Mouse (Mus musculus): ENCODE measurements around the gene Vkorc1l1. TPM values are rescaled to one million over a fixed set of nuclear protein-coding genes. Genes with fewer than 3 reads are reported as not detected.

The Vkorc1l1 gene
- polyA plus RNA-seq, 1 experiment: 8.1 TPM

DNA sequence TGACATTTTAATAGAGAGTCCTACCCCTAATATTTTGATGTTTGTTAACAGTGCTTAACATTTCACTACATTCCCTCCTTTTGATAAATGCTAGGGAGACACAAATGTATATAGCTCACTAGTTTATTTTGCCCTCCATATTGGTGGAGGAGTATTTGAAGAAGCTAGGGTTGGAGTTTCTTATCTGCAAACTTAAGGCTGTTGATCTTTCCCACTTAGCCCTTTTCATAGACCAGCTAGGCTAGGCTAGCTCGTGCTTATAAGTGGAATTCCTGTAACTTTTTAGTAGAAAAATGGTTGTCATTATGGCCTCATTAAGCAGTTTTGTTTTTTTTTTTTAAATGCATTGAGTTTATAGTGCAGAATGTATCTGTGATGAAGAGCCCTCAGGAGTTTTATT lies 1.6 kb downstream of the Vkorc1l1 start:
- Histone ChIP-seq H3K27me3 (ENCODE audit: control insufficient read depth, insufficient read depth, low read length) (no peaks in the 10 kb centered on the region), H3K27ac (ENCODE audit: insufficient read depth, low read length) (no peak overlapping the region), H3K4me1 (ENCODE audit: control insufficient read depth, insufficient read depth, insufficient read length) (no peaks in the 10 kb centered on the region; the same call in none of the 2 replicates), H3K4me3 (ENCODE audit: extremely low read depth, insufficient read depth, insufficient read length) (no peak overlapping the region), H3K36me3 (ENCODE audit: control insufficient read depth, insufficient read depth, low read length) (no peaks in the 10 kb centered on the region)
- DNase-seq (ENCODE audit: low read depth in 1 of 2, low spot score in 2 of 2): no peak
- TF ChIP-seq POLR2A (IDR thresholded peaks at IDR 0.05; ENCODE audit: low read depth, low read length) (no peak), CTCF (IDR thresholded peaks at IDR 0.05; ENCODE audit: extremely low read depth, insufficient read depth, insufficient read length, insufficient replicate concordance) (no peak)
- WGBS: 84% methylated on average over 1 of the region's 1 CpGs

GRCm38 (mm10) chr5:129947528-129948033 lies 5.8 kb downstream of the Vkorc1l1 start:
- H3K4me1 ChIP-seq (ENCODE audit: control insufficient read depth, insufficient read depth, insufficient read length): no peaks in the 10 kb centered on the region; the same call in 1 of the 2 replicates
- no peak for DNase-seq (ENCODE audit: low read depth in 1 of 2, low spot score in 2 of 2)
- no peak overlapping the region for H3K4me3 ChIP-seq (ENCODE audit: extremely low read depth, insufficient read depth, insufficient read length)
- 29% methylated on average over 2 of the region's 2 CpGs for WGBS
- no peaks in the 10 kb centered on the region for H3K27me3 ChIP-seq (ENCODE audit: control insufficient read depth, insufficient read depth, low read length)
- no peak overlapping the region for H3K27ac ChIP-seq (ENCODE audit: insufficient read depth, low read length)
- no peaks in the 10 kb centered on the region for H3K36me3 ChIP-seq (ENCODE audit: control insufficient read depth, insufficient read depth, low read length)
- TF ChIP-seq CTCF (IDR thresholded peaks at IDR 0.05; ENCODE audit: extremely low read depth, insufficient read depth, insufficient read length, insufficient replicate concordance): no peak
- TF ChIP-seq POLR2A (IDR thresholded peaks at IDR 0.05; ENCODE audit: low read depth, low read length): no peak

- Histone ChIP-seq H3K36me3 (ENCODE audit: control insufficient read depth, insufficient read depth, low read length) (no peaks in the 10 kb centered on the region), H3K4me3 (ENCODE audit: extremely low read depth, insufficient read depth, insufficient read length) (no peak overlapping the region), H3K27me3 (ENCODE audit: control insufficient read depth, insufficient read depth, low read length) (no peaks in the 10 kb centered on the region), H3K27ac (ENCODE audit: insufficient read depth, low read length) (no peak overlapping the region), H3K4me1 (ENCODE audit: control insufficient read depth, insufficient read depth, insufficient read length) (no peaks in the 10 kb centered on the region; the same call in 1 of the 2 replicates)
- no peak for DNase-seq (ENCODE audit: low read depth in 1 of 2, low spot score in 2 of 2)
- TF ChIP-seq CTCF (IDR thresholded peaks at IDR 0.05; ENCODE audit: extremely low read depth, insufficient read depth, insufficient read length, insufficient replicate concordance) (no peak), POLR2A (IDR thresholded peaks at IDR 0.05; ENCODE audit: low read depth, low read length) (no peak)
- WGBS: 84% methylated on average over 4 of the region's 4 CpGs
These were observed 10.4 kb downstream of the Vkorc1l1 start for GRCm38 (mm10) chr5:129952143-129952542.

DNA sequence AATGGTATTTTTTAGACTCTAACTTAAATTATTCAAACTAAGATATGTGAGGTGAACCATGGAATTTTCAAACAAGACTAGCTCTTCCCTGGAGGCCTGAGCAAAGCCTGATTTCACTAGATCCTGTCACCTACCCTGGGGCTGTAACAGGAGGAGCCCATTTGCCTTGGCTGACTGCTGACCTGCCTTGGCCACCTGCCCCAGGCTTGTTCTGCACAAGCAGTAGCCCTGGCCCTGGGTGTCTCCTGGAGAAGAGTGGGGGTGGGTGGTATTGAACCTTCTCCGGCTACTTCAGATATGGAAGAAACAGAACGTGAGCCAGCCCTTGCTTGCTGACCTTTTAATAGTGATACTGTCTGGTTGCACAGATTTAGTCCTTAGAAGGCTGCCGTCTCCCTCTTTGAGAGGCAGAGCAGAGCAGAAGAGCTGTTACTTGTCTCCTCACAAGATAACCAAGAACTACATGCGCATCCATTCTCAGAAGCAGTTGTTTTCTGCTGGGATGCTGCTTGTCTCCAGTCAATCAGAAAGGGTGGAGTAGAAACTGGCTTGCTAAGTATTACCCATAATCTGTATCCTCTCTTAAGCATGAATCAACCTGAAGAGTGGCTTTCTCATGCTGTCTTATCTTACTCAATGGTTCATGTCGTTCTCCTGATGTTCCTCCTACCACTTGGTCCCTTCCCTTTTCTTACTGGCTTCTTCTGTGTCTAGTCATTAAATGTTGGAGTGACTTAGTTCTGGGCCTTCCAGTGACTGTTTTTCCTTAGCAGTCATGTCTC lies 12.9 kb downstream of the Vkorc1l1 start:
- TF ChIP-seq POLR2A (IDR thresholded peaks at IDR 0.05; ENCODE audit: low read depth, low read length): no peak
- no peak for TF ChIP-seq CTCF (IDR thresholded peaks at IDR 0.05; ENCODE audit: extremely low read depth, insufficient read depth, insufficient read length, insufficient replicate concordance)
- H3K4me3 ChIP-seq (ENCODE audit: extremely low read depth, insufficient read depth, insufficient read length): no peak overlapping the region
- whole genome bisulfite sequencing: 73% methylated on average over 5 of the region's 5 CpGs
- no peak for DNase-seq (ENCODE audit: low read depth in 1 of 2, low spot score in 2 of 2)
- no peak overlapping the region for H3K27ac ChIP-seq (ENCODE audit: insufficient read depth, low read length)
- H3K4me1 ChIP-seq (ENCODE audit: control insufficient read depth, insufficient read depth, insufficient read length): no peaks in the 10 kb centered on the region; the same call in 1 of the 2 replicates
- no peaks in the 10 kb centered on the region for H3K27me3 ChIP-seq (ENCODE audit: control insufficient read depth, insufficient read depth, low read length)
- no peaks in the 10 kb centered on the region for H3K36me3 ChIP-seq (ENCODE audit: control insufficient read depth, insufficient read depth, low read length)

DNA sequence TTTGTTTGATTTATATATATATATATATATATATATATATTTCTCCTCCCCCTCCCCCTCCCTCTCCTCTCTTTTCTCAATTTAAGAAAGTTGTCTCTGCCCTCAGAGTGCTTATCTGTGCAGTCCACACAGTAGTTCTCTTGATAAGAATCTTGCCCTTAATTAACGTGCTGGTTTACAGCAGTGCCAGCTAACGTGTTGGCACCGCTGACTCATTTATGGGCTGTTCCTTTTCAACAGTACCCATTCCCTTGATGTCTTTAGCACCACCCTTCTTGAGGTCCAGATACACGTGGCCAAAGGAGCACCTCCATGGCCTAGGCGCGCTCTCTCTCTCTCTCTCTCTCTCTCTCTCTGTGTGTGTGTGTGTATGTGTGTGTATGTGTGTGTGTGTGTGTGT lies 14.0 kb downstream of the Vkorc1l1 start:
- no peak for TF ChIP-seq POLR2A (IDR thresholded peaks at IDR 0.05; ENCODE audit: low read depth, low read length)
- TF ChIP-seq CTCF (IDR thresholded peaks at IDR 0.05; ENCODE audit: extremely low read depth, insufficient read depth, insufficient read length, insufficient replicate concordance): no peak
- H3K4me1 ChIP-seq (ENCODE audit: control insufficient read depth, insufficient read depth, insufficient read length): no peaks in the 10 kb centered on the region; the same call in 1 of the 2 replicates
- WGBS: 57% methylated on average over 6 of the region's 6 CpGs
- H3K27ac ChIP-seq (ENCODE audit: insufficient read depth, low read length): no peak overlapping the region
- H3K27me3 ChIP-seq (ENCODE audit: control insufficient read depth, insufficient read depth, low read length): no peaks in the 10 kb centered on the region
- no peak overlapping the region for H3K4me3 ChIP-seq (ENCODE audit: extremely low read depth, insufficient read depth, insufficient read length)
- H3K36me3 ChIP-seq (ENCODE audit: control insufficient read depth, insufficient read depth, low read length): no peaks in the 10 kb centered on the region
- no peak for DNase-seq (ENCODE audit: low read depth in 1 of 2, low spot score in 2 of 2)

DNA sequence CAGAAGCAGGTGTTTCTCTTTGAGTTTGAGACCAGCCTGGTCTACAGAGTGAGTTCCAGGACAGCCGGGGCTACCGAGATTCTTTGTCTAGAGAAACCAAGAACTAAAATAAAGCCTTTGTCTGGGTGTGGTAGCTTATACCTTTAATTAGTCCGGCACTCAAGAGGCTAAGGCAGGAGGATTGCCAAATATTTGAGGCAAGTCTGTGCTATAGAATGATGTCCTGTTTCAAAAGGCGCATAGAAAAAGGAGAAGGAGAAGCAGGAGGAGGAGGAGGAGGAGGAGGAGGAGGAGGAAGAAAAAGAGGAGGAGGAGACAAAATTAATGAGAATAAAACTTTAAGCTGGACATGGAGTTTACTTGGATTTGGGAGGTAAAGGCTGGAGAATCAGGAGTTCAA lies 21.5 kb downstream of the Vkorc1l1 start:
- TF ChIP-seq POLR2A (IDR thresholded peaks at IDR 0.05; ENCODE audit: low read depth, low read length): no peak
- no peak for TF ChIP-seq CTCF (IDR thresholded peaks at IDR 0.05; ENCODE audit: extremely low read depth, insufficient read depth, insufficient read length, insufficient replicate concordance)
- WGBS: 87% methylated on average over 4 of the region's 4 CpGs

GRCm38 (mm10) chr5:129966448-129966847 lies 24.7 kb downstream of the Vkorc1l1 start:
- DNase-seq (ENCODE audit: low read depth in 1 of 2, low spot score in 2 of 2): no peak

More for the DNA sequence above, 21.5 kb downstream of the Vkorc1l1 start:
- H3K27ac ChIP-seq (ENCODE audit: insufficient read depth, low read length): no peak overlapping the region
- no peaks in the 10 kb centered on the region for H3K36me3 ChIP-seq (ENCODE audit: control insufficient read depth, insufficient read depth, low read length)
- no peaks in the 10 kb centered on the region; the same call in 1 of the 2 replicates for H3K4me1 ChIP-seq (ENCODE audit: control insufficient read depth, insufficient read depth, insufficient read length)
- H3K4me3 ChIP-seq (ENCODE audit: extremely low read depth, insufficient read depth, insufficient read length): no peak overlapping the region
- DNase-seq (ENCODE audit: low read depth in 1 of 2, low spot score in 2 of 2): no peak
- H3K27me3 ChIP-seq (ENCODE audit: control insufficient read depth, insufficient read depth, low read length): no peaks in the 10 kb centered on the region

More at GRCm38 (mm10) chr5:129966448-129966847, 24.7 kb downstream of the Vkorc1l1 start:
- TF ChIP-seq CTCF (IDR thresholded peaks at IDR 0.05; ENCODE audit: extremely low read depth, insufficient read depth, insufficient read length, insufficient replicate concordance): no peak
- H3K4me1 ChIP-seq (ENCODE audit: control insufficient read depth, insufficient read depth, insufficient read length): no peaks in the 10 kb centered on the region
- H3K27ac ChIP-seq (ENCODE audit: insufficient read depth, low read length): no peak overlapping the region
- H3K4me3 ChIP-seq (ENCODE audit: extremely low read depth, insufficient read depth, insufficient read length): no peak overlapping the region
- no peaks in the 10 kb centered on the region for H3K27me3 ChIP-seq (ENCODE audit: control insufficient read depth, insufficient read depth, low read length)
- WGBS: 90% methylated on average over 3 of the region's 3 CpGs
- H3K36me3 ChIP-seq (ENCODE audit: control insufficient read depth, insufficient read depth, low read length): no peaks in the 10 kb centered on the region
